Mouse (Mus musculus) liver, embryonic 14.5 days (tissue): Measurements from ENCODE around the gene Cops4.

Source experiments
- CTCF ChIP-seq: IDR thresholded peaks from 2 replicates; pipeline ENCODE4 v1.5.1; 2016; ENCODE audit warnings: antibody characterized with exemption, low read depth, control low read depth
- EP300 ChIP-seq: IDR thresholded peaks from 2 replicates; pipeline ENCODE4 v1.6.1; 2016; ENCODE audit warnings: antibody characterized with exemption, low read depth

DNA sequence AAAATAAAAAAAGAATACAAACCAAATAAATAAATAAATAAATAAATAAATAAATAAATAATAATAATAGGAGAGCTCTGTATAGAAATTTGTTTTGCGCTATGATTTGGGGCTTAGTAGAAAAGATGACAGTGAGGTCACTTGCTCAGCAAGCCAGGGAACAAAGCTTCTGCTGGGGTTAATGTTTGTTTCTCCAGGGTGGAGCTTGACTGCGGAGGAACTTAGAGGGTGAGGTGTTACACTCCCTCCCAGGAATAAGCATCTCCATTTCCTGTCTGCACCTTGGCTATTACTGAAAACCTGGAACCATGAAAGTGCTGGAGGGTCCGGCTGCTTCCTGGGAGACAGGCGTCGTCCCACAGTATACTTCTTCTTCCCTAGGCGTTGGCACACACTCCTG lies 77.9 kb downstream of the Cops4 start:
- TF ChIP-seq CTCF (no peak), EP300 (no peak)
